Mouse (Mus musculus) limb, embryonic 13.5 days (tissue): ENCODE results near the gene Mcoln3. TPM values are rescaled to one million over a fixed set of nuclear protein-coding genes. Genes with fewer than 3 reads are reported as not detected.

ENCODE experiments used
- ATAC-seq: fragments of 200-750 bp; cut with Nextera tagmentation; 2 replicates; pipeline ENCODE4 v1.8.0; 2017; ENCODE audit warnings: low read depth, moderate number of reproducible peaks, moderate TSS enrichment; ENCODE audit not compliant: low FRiP score
- H3K27ac ChIP-seq: fragments of 300-500 bp; sonication (generic); 2 replicates; pipeline ENCODE4 v1.5.1; 2015; ENCODE audit warnings: inconsistent platforms, mild to moderate bottlenecking, moderate library complexity
- H3K27me3 ChIP-seq: fragments of 300-500 bp; sonication (generic); 2 replicates; pipeline ENCODE4 v1.6.1; 2015; ENCODE audit warnings: mild to moderate bottlenecking, inconsistent platforms
- H3K36me3 ChIP-seq: fragments of 300-500 bp; sonication (generic); 2 replicates; pipeline ENCODE4 v1.6.1; 2015; ENCODE audit warnings: inconsistent platforms, mild to moderate bottlenecking, moderate library complexity
- H3K4me1 ChIP-seq: fragments of 300-500 bp; sonication (generic); 2 replicates; pipeline ENCODE4 v1.6.1; 2015; ENCODE audit warnings: inconsistent platforms
- H3K4me2 ChIP-seq: fragments of 300-500 bp; sonication (generic); replicated peaks from 2 replicates; pipeline ENCODE4 v1.6.1; 2015; ENCODE audit warnings: inconsistent platforms, mild to moderate bottlenecking, moderate library complexity
- H3K4me3 ChIP-seq: fragments of 300-500 bp; sonication (generic); 2 replicates; pipeline ENCODE4 v1.5.1; 2015; ENCODE audit warnings: moderate library complexity, mild to moderate bottlenecking, inconsistent platforms
- H3K9ac ChIP-seq: fragments of 300-500 bp; sonication (generic); 2 replicates; pipeline ENCODE4 v1.6.1; 2015; ENCODE audit warnings: mild to moderate bottlenecking, inconsistent platforms
- H3K9me3 ChIP-seq: fragments of 300-500 bp; sonication (generic); 2 replicates; pipeline ENCODE4 v1.6.1; 2016; ENCODE audit warnings: inconsistent platforms
- WGBS: fragments of 180-500 bp; shearing (Covaris S2); methylation state at CpG from one replicate; pipeline ENCODE4 v1.1.7; 2015; 5-methylcytosine and 5-hydroxymethylcytosine counted together
- polyA plus RNA-seq: library from polyadenylated mRNA; unstranded; fragments of >200 nt; fragmentation: Nextera tagmentation; extraction: Ambion mirVana; gene quantifications from 2 replicates; pipeline ENCODE4 v1.2.1, GENCODE M21; 2015

Gene Mcoln3
- polyA plus RNA-seq, 1 experiment from 2014 or later: 2.8 TPM

GRCm38 (mm10) chr3:146153862-146154611 lies 36.8 kb downstream of the Mcoln3 start:
- Histone ChIP-seq H3K4me2 (no peak overlapping the region), H3K27ac (no peak overlapping the region), H3K4me1 (peaks cover 18% of the 10 kb centered on the region), H3K27me3 (peaks cover 16% of the 10 kb centered on the region), H3K4me3 (no peak overlapping the region), H3K9ac (no peak overlapping the region), H3K9me3 (no peaks in the 10 kb centered on the region), H3K36me3 (no peaks in the 10 kb centered on the region)
- ATAC-seq: no peak; the same call in 1 of the 2 replicates
- 37% methylated on average over 12 of the region's 12 CpGs for WGBS

- H3K27ac ChIP-seq: no peak overlapping the region
- no peak overlapping the region for H3K9ac ChIP-seq
- peaks cover 5% of the 10 kb centered on the region; the same call in 1 of the 2 replicates for H3K27me3 ChIP-seq
- H3K36me3 ChIP-seq: no peaks in the 10 kb centered on the region
- H3K4me3 ChIP-seq: no peak overlapping the region
- 75% methylated on average over 13 of the region's 13 CpGs for WGBS
- no peak overlapping the region for H3K4me2 ChIP-seq
- no peak for ATAC-seq
- no peaks in the 10 kb centered on the region for H3K9me3 ChIP-seq
- peaks cover 6% of the 10 kb centered on the region; the same call in 1 of the 2 replicates for H3K4me1 ChIP-seq
These were observed 38.7 kb downstream of the Mcoln3 start for GRCm38 (mm10) chr3:146155628-146156576.

DNA sequence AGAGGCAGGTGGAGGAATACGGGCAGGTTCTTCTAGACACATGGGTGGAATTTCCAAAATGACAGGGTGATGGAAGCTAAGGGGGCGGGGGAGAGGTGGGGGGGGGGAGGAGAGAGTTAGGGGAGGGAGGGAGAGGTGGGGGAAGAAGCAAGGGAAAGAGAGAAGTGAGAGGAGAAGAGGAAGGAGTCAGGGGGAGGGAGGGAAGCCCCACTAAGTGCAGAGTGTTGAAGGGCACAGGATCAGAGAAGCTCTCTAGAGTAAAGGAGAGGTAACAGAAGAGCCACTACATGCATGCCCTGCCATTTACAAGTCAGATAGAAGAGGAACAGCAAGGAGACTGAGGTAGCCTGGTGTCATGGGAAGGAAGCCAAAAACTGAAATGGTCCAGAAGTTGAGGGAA lies 39.6 kb downstream of the Mcoln3 start:
- Histone ChIP-seq H3K9ac (no peak overlapping the region), H3K4me3 (no peak overlapping the region), H3K4me2 (no peak overlapping the region), H3K36me3 (no peaks in the 10 kb centered on the region), H3K4me1 (peaks cover 6% of the 10 kb centered on the region; the same call in 1 of the 2 replicates), H3K27me3 (no peaks in the 10 kb centered on the region; the same call in 1 of the 2 replicates), H3K9me3 (no peaks in the 10 kb centered on the region), H3K27ac (no peak overlapping the region)
- ATAC-seq: no peak
- WGBS: 82% methylated on average over 2 of the region's 2 CpGs

GRCm38 (mm10) chr3:146158039-146158438 lies 40.8 kb downstream of the Mcoln3 start:
- Histone ChIP-seq H3K9me3 (no peaks in the 10 kb centered on the region), H3K27me3 (no peaks in the 10 kb centered on the region), H3K27ac (no peak overlapping the region), H3K4me2 (no peak overlapping the region), H3K4me1 (peaks cover 6% of the 10 kb centered on the region; the same call in 1 of the 2 replicates), H3K9ac (no peak overlapping the region), H3K4me3 (no peak overlapping the region), H3K36me3 (no peaks in the 10 kb centered on the region)
- WGBS: 32% methylated on average over 4 of the region's 4 CpGs
- no peak for ATAC-seq

- Histone ChIP-seq H3K36me3 (no peaks in the 10 kb centered on the region), H3K4me3 (no peak overlapping the region), H3K4me1 (no peaks in the 10 kb centered on the region), H3K9ac (no peak overlapping the region), H3K4me2 (no peak overlapping the region), H3K9me3 (no peaks in the 10 kb centered on the region), H3K27ac (no peak overlapping the region), H3K27me3 (no peaks in the 10 kb centered on the region)
- 85% methylated on average over 2 of the region's 2 CpGs for WGBS
- ATAC-seq: no peak
These were observed 42.1 kb downstream of the Mcoln3 start for GRCm38 (mm10) chr3:146159360-146159759.

DNA sequence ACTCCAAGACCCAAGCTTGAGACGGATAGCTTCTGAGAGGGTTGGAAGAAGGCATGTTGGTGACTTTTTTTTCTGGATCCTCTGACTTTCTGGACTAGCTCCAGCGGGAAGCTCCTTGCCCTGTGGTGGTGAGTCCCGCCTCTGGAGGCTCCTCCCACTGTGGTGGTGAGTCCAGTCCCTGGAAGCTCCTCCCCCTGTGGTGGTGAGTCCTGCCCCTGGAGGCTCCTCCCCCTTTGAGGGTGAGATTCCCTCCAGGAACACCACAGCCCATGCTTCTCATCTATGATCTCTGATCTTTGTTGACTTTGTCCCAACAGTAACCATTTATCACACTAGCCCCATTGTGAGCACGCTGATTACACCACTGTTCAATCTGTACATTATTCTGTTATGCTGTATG lies 44.9 kb downstream of the Mcoln3 start:
- 0 out of 2 replicates have a peak, but pooled peaks cover 7% of the 10 kb centered on the region for H3K4me1 ChIP-seq
- H3K27me3 ChIP-seq: no peaks in the 10 kb centered on the region
- H3K9me3 ChIP-seq: no peaks in the 10 kb centered on the region
- no peak overlapping the region for H3K4me3 ChIP-seq
- no peaks in the 10 kb centered on the region for H3K36me3 ChIP-seq
- no peak for ATAC-seq
- H3K9ac ChIP-seq: no peak overlapping the region
- 80% methylated on average over 4 of the region's 4 CpGs for WGBS
- H3K27ac ChIP-seq: no peak overlapping the region
- H3K4me2 ChIP-seq: no peak overlapping the region

GRCm38 (mm10) chr3:146169356-146169755 lies 52.1 kb downstream of the Mcoln3 start:
- no peak overlapping the region for H3K4me3 ChIP-seq
- no peaks in the 10 kb centered on the region for H3K27me3 ChIP-seq
- WGBS: 88% methylated on average over 4 of the region's 4 CpGs
- H3K9ac ChIP-seq: no peak overlapping the region
- ATAC-seq: no peak
- H3K4me2 ChIP-seq: no peak overlapping the region
- H3K9me3 ChIP-seq: no peaks in the 10 kb centered on the region
- no peak overlapping the region for H3K27ac ChIP-seq
- 0 out of 2 replicates have a peak, but pooled peaks cover 7% of the 10 kb centered on the region for H3K4me1 ChIP-seq
- no peaks in the 10 kb centered on the region for H3K36me3 ChIP-seq

DNA sequence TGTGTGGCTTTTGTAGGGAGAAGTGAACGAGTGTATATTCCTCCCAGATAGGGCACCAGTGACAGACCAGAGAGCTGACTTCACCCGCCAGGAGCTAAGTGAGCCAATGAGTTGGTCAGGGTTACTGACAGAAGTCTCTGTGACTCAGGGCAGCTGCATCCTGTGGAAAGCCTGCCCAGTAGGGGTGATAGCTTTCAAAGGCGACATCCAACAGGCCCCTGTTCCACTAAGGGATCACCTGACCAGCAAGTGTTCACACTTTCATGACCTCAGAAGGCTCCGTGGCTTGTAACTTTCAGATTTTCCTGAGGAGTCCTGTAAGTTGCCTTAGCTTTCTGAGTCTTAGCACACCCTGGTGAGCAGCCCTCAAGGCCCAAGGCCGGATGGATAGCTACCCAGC lies 55.8 kb downstream of the Mcoln3 start:
- Histone ChIP-seq H3K4me3 (no peak overlapping the region), H3K27ac (no peak overlapping the region), H3K27me3 (no peaks in the 10 kb centered on the region), H3K4me1 (no peaks in the 10 kb centered on the region), H3K9ac (no peak overlapping the region), H3K36me3 (no peaks in the 10 kb centered on the region), H3K4me2 (no peak overlapping the region), H3K9me3 (no peaks in the 10 kb centered on the region)
- no peak for ATAC-seq
- 65% methylated on average over 5 of the region's 5 CpGs for WGBS

GRCm38 (mm10) chr3:146174215-146174614 lies 57.0 kb downstream of the Mcoln3 start:
- Histone ChIP-seq H3K27me3 (no peaks in the 10 kb centered on the region), H3K4me3 (no peak overlapping the region), H3K9ac (no peak overlapping the region), H3K4me2 (no peak overlapping the region), H3K27ac (no peak overlapping the region), H3K36me3 (no peaks in the 10 kb centered on the region), H3K4me1 (no peaks in the 10 kb centered on the region), H3K9me3 (no peaks in the 10 kb centered on the region)
- WGBS: 90% methylated on average over 9 of the region's 9 CpGs
- no peak for ATAC-seq

DNA sequence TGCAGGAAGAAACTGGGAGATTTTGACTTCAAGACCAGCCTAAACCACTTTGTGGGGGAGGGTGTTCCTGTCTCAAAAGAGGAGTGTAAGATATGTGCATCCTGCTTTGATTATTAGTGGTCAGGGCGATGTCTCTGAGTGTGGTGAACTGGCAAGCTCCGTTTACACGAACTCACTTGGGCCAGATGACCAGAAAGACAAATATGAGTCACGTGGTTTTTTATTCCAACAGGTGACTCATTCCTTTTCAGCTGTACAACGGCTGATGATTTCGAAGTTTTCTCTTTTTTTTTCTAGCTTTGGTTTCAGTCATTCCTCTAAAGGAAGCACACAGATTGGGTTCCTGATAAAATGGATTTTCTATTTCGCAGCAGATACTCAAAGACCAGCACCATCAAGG lies 60.0 kb downstream of the Mcoln3 start:
- H3K27me3 ChIP-seq: no peaks in the 10 kb centered on the region
- no peak overlapping the region for H3K27ac ChIP-seq
- no peak overlapping the region for H3K4me3 ChIP-seq
- H3K4me2 ChIP-seq: peak overlapping the region; percentile 61; the same call in 1 of the 2 replicates
- H3K9ac ChIP-seq: no peak overlapping the region
- WGBS: 81% methylated on average over 7 of the region's 7 CpGs
- no peaks in the 10 kb centered on the region for H3K36me3 ChIP-seq
- no peak for ATAC-seq
- H3K4me1 ChIP-seq: no peaks in the 10 kb centered on the region
- H3K9me3 ChIP-seq: no peaks in the 10 kb centered on the region

GRCm38 (mm10) chr3:146177748-146178582 lies 60.7 kb downstream of the Mcoln3 start:
- Histone ChIP-seq H3K27me3 (no peaks in the 10 kb centered on the region), H3K4me3 (peak overlapping the region; percentile 31), H3K4me1 (no peaks in the 10 kb centered on the region), H3K4me2 (peak overlapping the region; percentile 61), H3K9ac (peak overlapping the region; percentile 48), H3K27ac (no peak overlapping the region), H3K9me3 (no peaks in the 10 kb centered on the region), H3K36me3 (no peaks in the 10 kb centered on the region)
- ATAC-seq: peak; percentile 66
- WGBS: 3% methylated on average over 16 of the region's 16 CpGs
